Mouse (Mus musculus) CH12F3 (cell line): ENCODE results near the gene Gm9913.

ENCODE experiments used
- in situ Hi-C: fragments of 300-500 bp; cut with MboI; formaldehyde crosslinking; loops from 2 replicates; pipeline ENCODE4 v1.14.3; 2020; ENCODE audit warnings: low sequenced_read_pairs

The Gm9913 gene

GRCm38 (mm10) chr2:125494831-125495812 is 9.8 kb upstream of the Gm9913 start:
- in situ Hi-C loops = no loop called here

GRCm38 (mm10) chr2:125496696-125497095 is 8.2 kb upstream of the Gm9913 start:
- in situ Hi-C loops = no loop called here

- in situ Hi-C loops = no loop called here
These were observed 6.7 kb upstream of the Gm9913 start for GRCm38 (mm10) chr2:125498216-125498615.

- in situ Hi-C loops = no loop called here
These were observed 3.4 kb upstream of the Gm9913 start for GRCm38 (mm10) chr2:125501526-125501925.

DNA sequence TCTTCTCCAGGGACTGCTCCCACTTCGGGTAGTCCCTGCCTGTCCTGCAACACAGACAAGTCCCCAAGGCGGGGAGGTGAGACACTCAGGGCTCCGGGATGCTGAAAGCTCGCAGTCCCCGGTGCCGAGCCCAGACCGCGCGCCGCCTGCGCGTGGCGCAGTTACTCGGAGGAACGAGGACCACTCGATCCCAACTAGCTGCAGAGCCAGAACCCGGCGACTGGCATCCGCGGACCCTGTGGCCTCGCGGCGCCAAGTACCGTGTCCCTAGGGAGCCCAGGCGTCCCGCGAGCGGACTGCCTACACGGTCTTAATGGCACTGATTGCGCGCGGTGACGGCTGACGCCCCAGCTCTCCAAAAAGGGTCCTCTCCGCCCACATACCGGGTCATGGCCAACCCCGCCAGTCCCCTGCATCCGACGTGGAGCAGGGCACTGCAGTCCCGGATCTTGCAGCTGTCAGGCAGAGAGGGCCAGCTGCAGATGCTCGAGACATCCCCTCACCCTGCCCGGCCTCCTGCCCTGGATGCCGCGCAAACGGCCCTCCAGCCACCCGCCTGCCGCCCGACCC is 942 bp downstream of the Gm9913 start:
- in situ Hi-C loops = no loop called here

GRCm38 (mm10) chr2:125506316-125507054 is 1.6 kb downstream of the Gm9913 start:
- in situ Hi-C loops = no loop called here

DNA sequence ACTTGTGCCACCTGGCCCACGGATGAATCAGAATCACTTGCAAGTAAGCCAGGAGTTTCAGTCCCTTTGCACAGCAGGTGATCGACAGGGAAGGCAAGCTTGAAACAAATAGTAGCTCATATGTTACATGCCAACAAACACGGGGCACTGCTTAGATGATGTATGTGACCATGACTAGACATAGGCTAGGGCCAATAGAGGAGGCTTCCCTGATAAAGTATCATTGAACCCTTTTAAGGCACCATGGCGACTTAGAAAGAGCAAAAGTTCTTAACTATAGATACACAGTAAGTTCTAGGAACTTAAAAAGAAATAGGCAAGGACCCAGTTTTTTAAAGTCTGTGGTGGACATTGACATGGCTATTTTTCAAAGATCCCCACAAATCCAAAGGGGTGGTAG is 3.0 kb downstream of the Gm9913 start, which contains the start of gene Fbn1:
Fbn1 (minus strand) TSS at position 101 of the 400 bp plus-strand sequence.
- in situ Hi-C loops = no loop called here

- in situ Hi-C loops = no loop called here
These were observed 3.5 kb downstream of the Gm9913 start for GRCm38 (mm10) chr2:125508381-125508780.

- in situ Hi-C loops = no loop called here
These were observed 5.9 kb downstream of the Gm9913 start for GRCm38 (mm10) chr2:125510752-125511151.

DNA sequence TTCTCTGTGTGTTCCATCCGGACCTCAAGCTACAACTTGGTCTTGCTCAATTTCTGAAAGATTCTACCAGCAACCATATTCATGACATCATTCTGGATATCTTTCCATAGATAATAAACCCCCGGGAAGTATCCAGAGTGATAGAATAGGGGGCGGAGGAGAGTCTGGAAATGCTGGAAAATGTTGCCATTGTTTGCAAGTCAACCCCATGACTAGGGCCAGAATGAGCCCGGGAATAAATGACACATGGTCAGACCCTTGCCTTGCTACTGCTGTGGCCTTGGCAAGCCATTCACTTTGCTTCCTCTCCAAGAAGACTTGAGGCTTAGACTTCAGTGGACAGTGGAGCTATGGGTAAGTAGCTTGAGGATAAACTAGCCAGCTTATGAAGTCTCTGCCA is 7.0 kb downstream of the Gm9913 start:
- in situ Hi-C loops = no loop called here

DNA sequence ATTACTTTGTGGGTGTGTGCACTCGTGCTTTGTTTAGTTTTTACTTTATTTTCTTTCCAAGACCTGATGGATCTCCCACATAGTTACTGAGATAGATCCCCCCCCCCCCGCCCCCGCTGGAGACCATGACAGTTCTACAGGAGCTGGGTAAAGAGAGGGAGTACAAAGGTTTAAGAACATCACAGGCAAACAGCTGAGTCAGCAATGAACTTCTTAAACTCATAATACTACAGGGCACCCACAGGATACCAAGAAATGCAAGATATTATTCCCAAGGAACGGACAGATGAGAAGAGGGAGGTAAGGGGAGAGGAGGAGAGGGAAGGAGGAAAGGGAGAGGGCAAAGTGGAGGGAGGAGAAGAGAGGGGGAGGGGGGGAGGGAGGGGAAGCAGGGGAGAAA is 7.7 kb downstream of the Gm9913 start:
- in situ Hi-C loops = no loop called here

DNA sequence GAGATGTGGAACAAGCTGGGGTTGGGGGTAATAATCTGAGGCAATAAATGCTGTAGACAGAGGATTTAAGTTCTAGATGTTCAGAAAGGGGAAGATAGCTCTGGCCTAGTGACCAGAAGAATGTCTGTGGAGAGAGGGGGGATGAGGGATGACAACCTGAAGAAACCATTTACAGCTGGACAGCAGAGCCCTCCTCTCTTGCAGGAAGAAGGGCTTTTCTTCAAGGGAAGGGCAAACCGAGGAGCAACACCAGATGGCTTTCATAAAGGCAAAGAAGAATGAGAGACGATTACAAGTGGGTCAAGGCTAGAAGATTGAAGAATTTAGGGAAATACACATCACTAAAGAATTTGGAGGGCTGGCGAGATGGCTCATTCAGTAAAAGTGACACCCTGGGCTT is 9.5 kb downstream of the Gm9913 start:
- in situ Hi-C loops = no loop called here

GRCm38 (mm10) chr2:125515291-125516057 is 10.6 kb downstream of the Gm9913 start:
- in situ Hi-C loops = no loop called here

DNA sequence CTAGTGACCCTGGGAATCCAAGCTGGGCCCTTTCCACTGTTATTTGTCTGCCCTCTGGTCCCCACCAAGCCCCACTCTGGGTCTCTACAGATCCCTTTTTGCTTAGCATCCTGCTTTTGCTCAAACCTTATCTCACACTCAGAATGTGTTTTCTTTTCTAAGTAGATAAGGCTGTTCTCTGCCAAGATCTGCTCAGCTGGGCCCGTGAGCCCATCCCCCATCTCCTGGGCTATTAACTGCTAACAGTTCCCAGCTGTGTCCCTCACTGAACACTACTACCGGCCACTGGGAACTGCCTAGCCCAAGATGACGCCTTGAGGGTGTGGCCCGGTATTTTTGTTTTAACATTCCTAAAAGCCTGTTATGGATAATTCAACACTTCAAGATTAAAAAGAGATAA is 11.7 kb downstream of the Gm9913 start:
- in situ Hi-C loops = no loop called here

GRCm38 (mm10) chr2:125525484-125525883 is 20.6 kb downstream of the Gm9913 start:
- in situ Hi-C loops = no loop called here

DNA sequence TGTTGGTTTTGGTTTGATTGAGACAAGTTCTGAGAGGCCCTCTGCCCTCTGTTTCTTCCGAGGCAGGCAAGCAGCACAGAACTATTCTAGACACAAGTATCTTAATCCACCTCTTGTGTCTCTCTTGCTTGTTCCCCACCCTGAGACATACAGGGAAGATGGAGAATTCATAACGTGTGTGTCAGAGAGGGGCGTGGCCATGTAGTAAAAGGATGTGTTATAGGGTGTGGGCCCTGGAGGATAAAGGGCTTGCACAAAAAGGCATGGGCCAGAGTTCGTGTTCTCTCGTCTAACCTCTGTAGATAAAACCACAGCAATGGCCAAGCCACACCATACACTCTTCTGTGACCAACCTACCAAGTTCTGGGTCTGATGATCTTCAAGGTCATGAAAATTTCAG is 21.7 kb downstream of the Gm9913 start:
- in situ Hi-C loops = no loop called here

GRCm38 (mm10) chr2:125530665-125531064 is 25.8 kb downstream of the Gm9913 start:
- in situ Hi-C loops = no loop called here

- in situ Hi-C loops = no loop called here
These were observed 34.8 kb downstream of the Gm9913 start for GRCm38 (mm10) chr2:125539640-125540039.

DNA sequence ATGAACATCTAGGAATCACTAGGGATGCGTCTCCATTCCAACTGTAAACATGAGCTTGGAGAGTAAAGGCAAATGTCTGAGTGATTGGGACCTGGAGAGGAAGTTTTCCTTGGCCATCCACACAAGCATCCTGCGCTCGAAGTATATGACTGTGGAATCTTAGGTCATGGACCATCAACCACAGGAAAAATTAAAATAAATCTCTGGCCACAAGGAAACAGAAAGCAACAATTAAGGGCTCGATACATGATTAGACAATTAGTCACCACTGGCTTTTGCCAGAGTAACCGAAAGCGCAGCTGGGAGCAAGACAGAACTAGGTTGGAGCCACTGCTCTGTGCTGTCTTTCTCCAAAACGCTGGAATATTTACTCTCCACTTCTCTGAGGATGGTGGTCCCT is 35.7 kb downstream of the Gm9913 start:
- in situ Hi-C loops = no loop called here

- in situ Hi-C loops = no loop called here
These were observed 36.6 kb downstream of the Gm9913 start for GRCm38 (mm10) chr2:125541451-125541850.

- in situ Hi-C loops = no loop called here
These were observed 38.8 kb downstream of the Gm9913 start for GRCm38 (mm10) chr2:125543646-125544045.
